Mouse (Mus musculus) spleen, postnatal 4 days (tissue): ENCODE measurements around the gene Il12rb1.

Source experiments
- DNase-seq, 2 experiments: peaks; one replicate each; pipeline ENCODE4 v3.0.0; 2022; ENCODE audit warnings: low spot score in 2 of 2

The Il12rb1 gene

DNA sequence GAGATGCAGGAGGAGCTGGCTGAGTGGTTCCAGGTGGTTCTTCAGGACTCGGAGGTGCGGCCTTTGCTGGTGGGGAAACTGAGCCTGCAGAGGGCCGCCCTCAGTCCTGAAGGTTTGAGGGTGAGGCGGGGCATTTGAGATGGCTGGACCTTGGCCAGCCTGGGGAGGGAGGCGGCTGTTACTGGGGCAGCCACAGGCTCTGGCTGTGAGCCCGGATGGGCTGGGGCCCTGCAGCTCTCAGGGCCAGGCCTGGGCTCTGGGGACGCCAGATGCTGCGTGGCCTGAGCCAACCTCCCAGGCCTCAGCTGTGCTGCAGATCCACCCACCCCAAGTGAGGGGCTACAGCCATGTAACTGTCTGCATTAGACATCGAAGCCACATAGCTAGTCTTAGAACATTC is 34.4 kb upstream of the Il12rb1 start:
- no peak for DNase-seq

DNA sequence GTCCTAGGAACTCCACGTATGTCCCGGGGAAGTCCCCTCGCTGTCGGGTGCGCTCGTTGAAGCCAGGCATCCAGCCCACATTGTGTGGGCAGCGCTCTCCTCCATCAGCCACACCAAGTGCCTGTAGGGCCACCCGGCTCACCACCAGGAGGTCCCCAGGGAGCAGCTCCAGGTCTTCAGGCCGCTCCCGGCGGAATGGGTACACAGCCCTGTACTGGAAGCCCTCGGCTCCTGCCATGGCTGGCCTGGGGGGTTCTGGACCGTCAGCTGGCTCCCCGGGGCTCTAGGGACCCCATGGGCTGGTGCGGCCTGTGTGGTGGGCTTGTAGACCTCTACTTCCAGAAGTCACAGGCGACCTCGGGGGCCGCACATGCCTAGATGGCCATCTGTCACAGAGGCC is 33.5 kb upstream of the Il12rb1 start:
- DNase-seq, result no peak

DNA sequence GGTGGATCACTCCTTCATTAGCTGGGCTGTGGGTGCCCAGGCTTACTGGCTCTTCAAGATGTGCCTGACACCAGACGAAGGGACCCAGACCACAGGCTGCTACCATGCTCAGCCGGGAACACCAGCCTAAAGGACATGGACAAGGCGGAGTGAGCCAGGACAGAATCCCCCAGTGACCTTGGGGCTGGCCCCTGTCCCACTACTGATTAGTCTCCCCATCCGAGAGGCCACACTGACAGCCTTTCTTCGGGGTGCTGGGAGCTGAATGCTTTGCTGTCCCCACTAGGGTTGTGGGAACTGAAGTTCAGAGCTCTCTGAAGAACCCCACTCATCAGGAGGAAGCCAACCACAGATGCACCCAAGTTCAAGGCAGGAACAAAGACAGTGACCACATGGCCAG is 33.0 kb upstream of the Il12rb1 start:
- DNase-seq, result no peak

DNA sequence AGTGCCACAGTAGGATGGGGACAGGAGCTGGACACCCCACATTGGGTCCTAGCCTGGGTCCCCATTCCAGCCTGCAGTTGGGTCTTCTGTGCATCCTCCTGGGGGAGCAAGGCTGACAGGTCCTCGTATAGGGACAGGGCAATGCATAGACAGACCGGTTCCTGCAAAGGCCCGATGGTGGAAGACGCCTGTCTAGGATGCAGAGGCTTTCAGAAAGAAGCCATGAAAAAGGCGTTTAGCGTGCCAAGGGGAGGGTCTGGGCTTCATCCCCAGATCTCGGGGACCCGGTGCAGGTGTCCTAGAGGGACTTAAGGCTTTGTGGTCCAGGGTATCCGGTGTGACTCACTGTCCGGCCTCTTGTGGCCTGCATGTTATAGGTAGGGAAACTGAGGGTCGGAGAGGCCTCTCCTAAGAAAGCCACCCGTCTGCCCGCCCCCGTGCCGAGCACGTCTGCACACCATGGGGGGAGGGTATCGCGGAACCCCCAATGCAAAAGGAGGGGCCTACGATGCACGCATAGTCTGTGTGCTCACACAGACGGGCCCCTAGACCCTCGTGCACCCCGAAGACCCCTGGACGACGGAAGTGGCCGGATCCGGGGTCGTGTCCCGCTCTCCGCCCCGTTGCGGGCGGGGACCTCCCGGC is 32.3 kb upstream of the Il12rb1 start:
- no peak for DNase-seq

DNA sequence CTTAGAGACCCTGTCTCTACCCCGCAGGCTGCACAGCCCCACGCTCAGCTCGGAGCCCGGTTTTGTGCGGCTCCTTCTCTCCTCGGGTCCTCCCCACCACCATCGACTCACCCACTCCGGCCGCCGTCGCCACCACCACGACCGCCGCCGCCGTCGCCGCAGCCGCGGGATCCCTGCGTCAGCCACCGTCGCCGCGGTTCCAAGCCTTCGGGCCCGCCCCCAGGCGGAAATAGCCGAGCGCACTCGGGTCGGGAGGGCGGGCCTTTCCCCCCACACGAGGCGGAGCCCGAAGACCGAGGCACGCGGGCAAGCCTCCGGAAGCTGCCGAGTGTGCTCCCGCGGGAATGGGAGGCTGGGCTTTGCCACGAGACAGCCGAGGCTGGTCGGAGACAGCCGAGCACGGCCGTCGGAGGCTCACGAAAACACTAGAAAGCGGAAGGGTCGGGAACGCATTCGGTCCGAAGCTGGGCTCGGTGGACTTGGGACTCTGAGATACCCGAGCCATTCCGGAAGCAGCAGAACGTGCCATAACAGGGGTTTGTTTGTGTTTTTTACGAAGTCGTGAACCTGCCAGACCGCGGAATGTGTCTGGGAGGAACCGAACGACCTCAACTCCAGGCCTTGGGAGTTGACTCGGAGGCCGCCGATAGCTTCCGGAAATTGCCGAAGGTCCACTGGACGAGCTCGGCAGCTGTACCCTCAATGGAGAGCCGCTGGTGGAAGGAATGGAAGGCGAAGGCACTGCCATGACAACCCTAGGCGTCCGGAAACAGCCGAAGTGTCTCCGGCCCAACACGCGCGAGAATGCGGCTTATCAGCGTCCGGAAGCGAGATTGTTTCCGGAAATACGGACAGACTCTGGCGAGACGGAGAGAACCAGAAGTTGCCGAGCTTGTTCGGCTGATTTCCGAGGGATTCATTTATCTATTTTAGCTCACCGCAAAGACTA is 31.5 kb upstream of the Il12rb1 start, which contains the start of gene Pik3r2:
TSS of gene Pik3r2 (minus strand) at position 218 of the 949 bp plus-strand sequence.
- peak; percentile 96 to 99 for DNase-seq

DNA sequence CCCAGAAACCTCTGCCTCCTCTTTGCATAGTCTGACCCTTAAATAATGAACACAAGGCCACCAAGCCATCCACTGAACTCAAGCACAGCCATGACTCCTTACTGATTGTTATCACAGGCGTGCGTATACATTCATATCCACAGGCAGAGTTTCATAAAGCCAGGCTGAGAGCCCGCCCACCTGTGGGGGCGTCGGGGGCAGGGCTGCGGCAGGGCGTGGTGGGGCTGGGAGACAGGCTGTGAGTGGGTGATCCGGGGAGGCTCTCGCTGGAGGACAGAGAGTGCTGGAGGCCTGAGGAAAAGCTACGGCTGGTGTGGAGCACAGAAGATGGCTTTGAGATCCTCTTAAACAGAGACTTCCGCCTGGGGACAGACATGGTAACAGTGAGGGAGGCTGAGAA is 28.2 kb upstream of the Il12rb1 start:
- DNase-seq, result no peak

DNA sequence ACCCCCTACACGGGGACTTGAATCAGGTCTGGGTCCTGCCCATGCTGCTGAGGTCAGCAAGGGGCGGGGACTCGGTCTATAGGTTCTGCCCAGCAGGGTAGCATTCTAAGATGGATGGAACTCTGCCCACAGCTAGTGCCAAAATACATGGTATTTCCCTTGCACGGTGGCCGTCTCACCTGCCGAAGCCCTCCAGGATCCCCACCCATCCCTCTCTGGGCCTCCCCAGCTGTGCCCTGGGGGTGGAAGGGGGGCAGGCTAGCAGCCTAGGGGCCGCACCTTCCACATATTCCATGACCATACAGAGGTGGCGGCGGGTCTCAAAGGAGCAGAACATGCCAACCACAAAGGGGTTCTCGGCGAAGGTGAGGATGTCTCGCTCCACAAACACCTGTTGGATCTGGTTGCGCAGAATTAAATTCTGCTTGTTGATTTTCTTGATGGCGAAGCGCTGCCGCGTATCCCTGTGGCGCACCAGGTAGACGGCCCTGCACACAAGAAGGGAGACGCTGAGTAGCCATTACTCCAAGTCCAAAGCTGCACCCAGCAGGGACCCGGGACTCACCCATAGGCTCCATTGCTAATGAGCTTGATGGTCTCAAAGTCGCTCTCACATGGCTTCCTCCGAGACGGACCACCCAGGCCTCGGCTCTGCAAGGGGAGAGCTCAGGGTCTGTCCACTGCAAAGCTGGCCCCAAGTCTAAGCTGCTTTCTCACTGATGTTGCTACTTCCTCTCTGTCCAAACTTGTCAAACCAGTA is 21.8 kb upstream of the Il12rb1 start:
- DNase-seq, result no peak

DNA sequence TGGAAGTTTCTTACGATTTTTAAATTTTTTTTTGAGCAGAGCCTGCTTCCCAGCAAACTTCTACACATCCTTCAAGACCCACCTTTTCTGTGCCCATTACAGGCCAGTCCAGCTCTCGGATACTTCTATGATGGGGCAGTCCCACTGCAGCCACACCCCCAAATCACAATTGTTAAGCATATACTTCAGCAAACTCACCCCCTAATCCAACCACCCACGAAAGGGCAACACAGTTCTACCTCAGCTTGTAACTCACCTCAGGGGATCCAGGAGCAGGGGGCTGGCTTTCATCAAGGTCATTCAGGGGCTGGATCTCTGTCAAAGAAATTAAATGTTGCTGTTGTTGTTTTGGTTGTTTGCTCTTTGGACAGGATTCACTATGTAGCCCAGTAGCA is 21.2 kb upstream of the Il12rb1 start:
- DNase-seq, result no peak

DNA sequence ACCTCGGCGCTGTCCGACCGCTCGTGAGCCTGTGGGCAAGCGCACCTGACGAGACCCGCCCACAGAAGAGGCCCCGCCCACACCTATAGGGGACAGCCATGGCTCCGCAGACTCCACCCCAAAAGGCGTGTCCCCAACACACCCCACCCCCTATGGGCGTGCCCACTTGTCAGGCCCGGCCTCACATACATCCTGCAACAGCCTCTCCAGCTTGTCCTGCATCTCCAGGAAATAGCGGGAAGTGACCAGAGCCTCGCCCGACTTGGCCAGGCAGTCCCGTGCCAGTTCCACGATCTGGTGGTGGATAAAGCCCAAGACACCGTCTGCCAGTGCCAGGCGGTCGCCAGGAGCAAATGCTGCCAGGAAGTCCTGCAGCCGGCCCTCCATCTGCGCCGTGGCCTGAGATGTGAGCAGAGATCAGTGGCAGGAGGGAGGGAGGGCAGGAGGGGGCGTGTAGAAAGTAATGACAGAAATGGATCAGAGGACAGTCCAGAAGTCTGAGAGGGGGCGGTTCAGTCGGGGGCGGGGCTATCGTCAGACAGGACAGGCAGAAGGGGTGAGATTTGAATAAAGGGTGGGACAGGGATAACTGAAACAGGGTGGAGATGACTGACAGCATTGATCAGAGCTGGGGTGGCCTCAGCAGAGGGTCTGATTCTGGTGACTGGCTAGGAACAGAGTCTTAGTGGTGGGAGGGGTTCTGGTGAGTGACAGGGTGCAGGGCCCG is 20.1 kb upstream of the Il12rb1 start:
- no peak for DNase-seq

DNA sequence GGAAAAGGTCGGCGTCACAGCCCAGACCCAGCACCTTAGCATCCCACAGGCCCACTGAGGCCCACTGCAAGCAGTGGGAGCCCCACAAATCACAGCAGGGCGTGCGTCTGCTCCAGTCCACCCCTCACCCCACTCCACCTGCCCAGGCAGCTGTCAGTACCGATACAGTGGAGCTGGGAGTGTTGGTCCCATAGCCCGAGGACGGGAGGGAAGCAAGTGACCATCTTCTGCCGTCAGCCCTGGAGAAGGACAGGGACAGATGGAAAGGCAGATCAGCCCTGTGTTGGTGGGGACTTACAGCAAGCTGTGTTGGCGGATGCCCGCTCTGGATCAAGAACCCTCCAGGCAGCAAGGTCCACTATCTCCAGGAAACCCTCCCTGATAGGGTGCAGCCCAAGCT is 19.2 kb upstream of the Il12rb1 start:
- no peak for DNase-seq

DNA sequence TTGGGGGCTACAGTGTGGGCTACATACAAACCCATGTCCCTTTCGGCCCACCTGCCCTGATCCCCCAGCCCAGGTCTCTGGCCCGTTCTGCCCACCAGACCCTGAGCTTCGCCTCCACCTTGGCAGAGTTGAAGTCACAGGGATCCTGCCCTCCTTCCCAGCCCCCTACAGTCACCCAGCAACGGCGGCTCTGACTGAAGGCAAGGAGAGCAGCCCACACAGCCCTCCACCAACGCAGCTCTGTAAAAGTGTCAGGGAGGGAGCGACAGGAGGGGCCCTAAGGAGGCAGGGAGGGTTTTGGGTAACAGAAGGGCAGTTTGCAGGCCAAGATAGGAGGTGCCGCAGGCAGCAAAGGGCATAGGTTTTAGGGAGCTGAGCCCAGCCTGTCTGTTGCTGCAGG is 17.4 kb upstream of the Il12rb1 start:
- no peak for DNase-seq

DNA sequence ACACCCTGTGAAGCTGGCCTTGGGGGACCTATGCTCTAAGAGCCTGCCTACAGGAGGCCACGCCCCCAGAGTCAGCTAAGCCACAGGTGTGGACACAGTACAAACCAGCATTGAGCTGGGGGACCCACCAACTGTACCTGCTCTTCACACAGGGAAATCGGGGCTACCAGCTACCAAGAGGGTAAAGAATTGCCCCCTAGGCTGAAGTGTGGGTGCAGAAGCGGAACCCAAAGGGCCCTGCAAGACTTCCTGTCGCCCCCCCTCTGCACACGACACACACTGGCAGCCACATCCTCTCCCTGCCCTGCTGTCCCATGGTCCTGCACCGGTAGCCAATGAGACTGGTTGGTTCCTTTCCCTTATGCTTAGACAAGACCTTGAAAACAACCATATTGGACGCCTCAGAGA is 17.0 kb upstream of the Il12rb1 start:
- peak; percentile 66 to 83 for DNase-seq

DNA sequence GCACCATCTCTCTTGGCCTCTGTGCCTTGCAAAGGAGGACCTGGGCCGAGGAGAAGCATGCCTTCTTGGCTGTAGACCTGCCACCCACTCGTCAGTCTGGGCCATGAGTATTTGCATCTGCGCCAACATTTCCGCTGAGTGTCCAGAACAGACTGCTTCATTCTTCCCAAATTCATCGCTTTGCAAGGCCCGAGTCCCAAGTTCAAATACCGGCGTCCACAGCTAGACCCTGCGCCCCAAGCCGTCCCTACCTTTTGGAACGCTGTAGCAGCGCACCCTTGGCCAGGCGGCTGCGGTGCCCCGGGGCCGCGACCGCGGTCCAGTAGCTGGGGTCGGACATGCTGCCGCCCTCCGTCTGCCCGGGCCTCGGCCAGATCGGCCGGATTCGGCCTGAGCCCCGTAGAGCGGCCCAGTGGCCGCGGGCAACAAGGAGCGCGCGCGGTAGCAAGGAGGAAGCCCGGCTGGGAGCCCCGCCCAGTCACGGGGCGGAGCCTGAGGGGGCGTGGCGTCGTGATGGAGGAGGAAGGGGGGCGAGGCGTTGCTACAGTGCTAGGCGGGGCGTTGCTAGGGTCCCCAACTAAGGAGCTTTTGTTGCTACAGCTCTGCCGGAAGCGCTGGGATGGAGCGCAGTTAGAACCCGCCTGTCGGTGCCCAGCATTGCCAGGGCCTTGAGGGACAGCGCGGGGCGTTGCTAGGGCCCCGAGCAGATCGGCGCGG is 16.1 kb upstream of the Il12rb1 start:
- peak; percentile 97 to 99 for DNase-seq

DNA sequence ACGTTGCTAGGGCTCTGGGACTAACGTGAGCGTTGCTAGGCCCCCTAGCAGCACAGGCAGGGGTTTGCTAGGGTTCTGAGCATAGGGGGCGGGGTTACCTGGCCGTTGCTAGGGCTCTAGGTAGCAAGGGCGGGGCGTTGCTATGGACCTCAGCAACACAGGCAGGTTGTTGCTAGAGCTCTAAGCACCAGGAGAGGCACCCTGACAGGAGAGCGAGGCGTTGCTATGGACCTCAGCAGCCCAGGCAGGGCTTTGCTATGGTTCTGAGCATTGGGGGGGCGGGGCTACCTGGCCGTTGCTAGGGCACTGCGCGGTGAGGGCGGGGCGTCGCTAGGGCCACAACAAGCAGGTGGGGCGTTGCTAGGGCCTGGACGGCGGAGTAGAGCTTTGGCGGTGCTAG is 15.5 kb upstream of the Il12rb1 start:
- peak; percentile 70 to 83 for DNase-seq

DNA sequence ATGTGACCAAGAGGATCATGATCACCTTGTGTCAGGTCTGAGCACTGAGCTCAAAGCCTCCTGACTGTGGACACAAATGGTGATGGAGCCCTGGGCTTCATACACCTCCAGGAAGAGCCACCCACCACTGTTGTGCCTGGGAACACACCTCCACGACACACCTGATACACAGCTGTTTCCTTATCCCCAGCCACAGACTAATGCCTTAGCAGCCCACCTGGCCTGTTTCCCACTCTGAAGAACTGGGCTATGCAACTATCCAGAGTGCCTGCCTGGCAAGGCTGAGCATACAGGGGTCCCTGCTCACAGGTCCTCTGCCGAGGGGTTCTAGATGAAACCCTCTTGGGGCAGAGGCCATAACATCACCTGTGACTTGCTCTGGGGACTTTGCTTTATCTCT is 14.0 kb upstream of the Il12rb1 start:
- no peak for DNase-seq

DNA sequence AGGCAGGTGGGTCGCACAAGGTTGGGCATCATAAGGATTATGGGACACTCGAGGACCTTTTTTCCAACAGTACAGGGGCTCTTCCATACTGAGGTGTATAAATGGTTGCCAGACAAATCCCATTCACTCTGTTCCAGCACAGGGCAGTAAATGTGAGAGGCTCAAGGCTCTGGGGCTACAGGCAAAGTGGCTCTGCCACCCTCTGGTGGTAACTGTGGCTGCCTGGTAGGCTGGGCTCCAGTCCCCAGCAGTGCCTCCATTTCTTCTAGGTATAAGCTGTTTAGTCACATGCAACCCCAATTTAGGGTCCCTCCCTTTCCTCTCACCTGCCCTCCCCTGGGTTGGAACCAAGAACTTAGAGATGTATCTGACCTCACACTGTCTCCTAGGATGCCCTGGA is 12.9 kb upstream of the Il12rb1 start:
- no peak for DNase-seq

DNA sequence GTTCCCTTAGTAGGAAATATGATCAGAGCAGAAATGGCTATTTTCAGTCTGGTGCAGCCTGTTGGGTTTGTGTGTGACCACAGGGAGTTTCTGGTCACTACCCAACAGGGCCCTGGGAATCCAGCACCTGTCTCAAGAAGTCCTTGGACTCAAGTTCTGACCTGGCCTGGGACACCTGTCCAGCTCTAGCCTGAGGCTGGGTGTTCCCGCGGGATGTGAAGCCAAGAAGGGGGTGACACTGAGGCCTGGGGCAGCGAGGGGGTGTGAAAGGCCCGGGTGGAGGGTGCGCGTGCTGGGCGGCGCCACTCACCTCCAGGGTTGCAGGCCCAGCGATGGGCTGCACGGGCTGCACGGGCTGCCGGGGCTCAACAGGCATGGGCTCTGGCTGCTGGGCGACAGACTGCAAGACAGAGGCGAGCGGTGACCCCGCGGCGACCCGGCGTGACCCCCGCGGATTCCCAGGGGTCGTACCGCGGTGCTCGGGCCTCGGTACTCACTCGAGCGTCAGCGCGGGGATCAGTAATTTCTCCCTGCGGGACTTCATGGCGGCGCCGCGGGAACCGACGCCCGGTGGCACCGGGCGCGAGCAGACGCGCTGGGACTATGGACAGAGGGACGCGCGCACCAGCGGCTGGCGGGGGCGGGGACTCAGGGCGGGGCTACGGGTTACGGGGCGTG is 11.7 kb upstream of the Il12rb1 start:
- no peak for DNase-seq

DNA sequence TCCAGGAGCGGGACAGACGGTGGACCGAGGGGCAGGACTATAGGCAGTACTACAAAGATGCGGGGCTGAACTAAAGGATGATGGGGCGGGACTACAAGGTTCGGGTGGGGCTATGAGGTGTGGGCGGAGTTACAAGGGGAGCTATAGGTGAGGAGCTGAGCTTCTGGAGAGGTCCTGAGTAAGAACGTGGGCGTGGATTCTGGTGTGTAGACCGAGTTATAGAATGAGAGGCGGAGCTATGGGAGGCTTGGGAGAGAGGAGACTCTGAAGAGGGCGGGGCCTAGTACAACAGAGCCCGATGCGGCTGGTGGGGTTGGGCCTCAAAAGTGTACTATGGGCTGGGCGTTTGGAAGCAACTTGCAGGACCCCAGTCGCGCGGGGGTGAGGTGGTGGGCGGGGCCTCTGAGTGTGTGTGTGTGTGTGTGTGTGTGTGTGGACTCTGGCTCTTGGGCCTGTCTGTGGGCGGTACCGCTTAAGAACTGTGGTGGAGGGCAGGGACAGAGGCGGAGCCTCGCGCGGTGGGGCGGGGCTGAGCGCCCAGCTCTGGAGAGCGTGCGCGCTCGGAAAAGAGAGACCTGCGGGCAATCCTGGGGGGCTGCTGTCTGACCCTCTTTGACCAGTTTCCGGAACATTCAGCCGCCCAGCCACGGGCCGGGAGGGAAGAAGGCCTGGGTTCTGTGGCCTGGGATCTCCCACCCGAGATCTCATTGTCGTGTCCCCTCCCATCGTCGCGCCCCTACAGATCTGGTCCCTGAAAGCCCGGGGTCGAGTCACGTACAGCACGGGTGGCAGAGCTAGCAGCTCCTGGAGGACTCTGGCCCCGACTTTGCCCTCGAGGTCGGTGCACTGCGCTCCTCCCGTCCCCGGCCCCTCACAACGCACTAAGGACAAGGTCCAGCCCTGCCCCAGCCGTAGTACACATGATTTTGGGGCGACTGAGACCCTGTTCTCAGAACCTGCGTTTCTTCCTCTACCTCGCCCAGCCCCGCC is 10.9 kb upstream of the Il12rb1 start:
- DNase-seq, result peak; percentile 87 to 90

DNA sequence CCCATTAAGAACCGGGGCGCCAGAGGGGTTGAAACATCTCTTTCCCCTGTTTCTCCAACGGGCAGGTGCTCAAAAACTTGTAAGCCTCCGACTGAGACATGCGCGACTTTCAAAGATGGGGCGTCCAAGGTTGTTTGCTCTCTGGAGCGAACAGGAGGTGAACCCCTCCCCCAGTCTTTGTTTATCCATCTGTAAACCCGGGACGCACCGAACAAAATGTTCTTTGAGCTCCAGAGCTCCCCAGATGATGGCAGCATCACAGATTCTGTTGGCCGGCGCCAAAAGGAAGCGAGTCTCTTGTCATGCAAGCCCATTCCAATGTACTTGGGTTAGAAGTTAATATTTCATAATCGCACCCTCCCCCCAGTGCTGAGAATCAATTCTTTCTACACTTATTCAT is 10.0 kb upstream of the Il12rb1 start:
- no peak for DNase-seq
